Mouse (Mus musculus): ENCODE results near the gene Usp5. TPM values are rescaled to one million over a fixed set of nuclear protein-coding genes. Genes with fewer than 3 reads are reported as not detected.

Gene Usp5
- polyA plus RNA-seq, 1 experiment, result 159 TPM

- WGBS, result 2% methylated on average over 8 of the region's 8 CpGs
- TF ChIP-seq POLR2A (IDR thresholded peaks at IDR 0.05; ENCODE audit: borderline replicate concordance, insufficient read depth, low read length) (0 out of 2 replicates have a peak, but pooled peaks have one; percentile 27), CTCF (IDR thresholded peaks at IDR 0.05; ENCODE audit: borderline replicate concordance, insufficient read depth, low read depth, low read length) (no peak)
- Histone ChIP-seq H3K4me3 (replicated peaks; ENCODE audit: insufficient read depth, low read depth, low read length) (peak overlapping the region; percentile 100), H3K27ac (ENCODE audit: insufficient read depth, low read length) (peak overlapping the region; percentile 98), H3K27me3 (ENCODE audit: control insufficient read depth, insufficient read depth, low read length) (no peaks in the 10 kb centered on the region), H3K4me1 (ENCODE audit: control insufficient read depth, insufficient read depth, low read length) (peaks cover 26% of the 10 kb centered on the region)
- DNase-seq, result peak; percentile 35 to 43
Measured at GRCm38 (mm10) chr6:124862406-124863124, 33.3 kb upstream of the Usp5 start.

- WGBS, result 6% methylated on average over 3 of the region's 3 CpGs
- H3K4me3 ChIP-seq (replicated peaks; ENCODE audit: insufficient read depth, low read depth, low read length), result peak overlapping the region; percentile 100
- DNase-seq, result peak; percentile 39 to 54
- peak overlapping the region; percentile 98; the same call in 1 of the 2 replicates for H3K27ac ChIP-seq (ENCODE audit: insufficient read depth, low read length)
- H3K4me1 ChIP-seq (ENCODE audit: control insufficient read depth, insufficient read depth, low read length), result peaks cover 26% of the 10 kb centered on the region
- TF ChIP-seq POLR2A (IDR thresholded peaks at IDR 0.05; ENCODE audit: borderline replicate concordance, insufficient read depth, low read length), result 0 out of 2 replicates have a peak, but pooled peaks have one; percentile 6
- no peak for TF ChIP-seq CTCF (IDR thresholded peaks at IDR 0.05; ENCODE audit: borderline replicate concordance, insufficient read depth, low read depth, low read length)
- no peaks in the 10 kb centered on the region for H3K27me3 ChIP-seq (ENCODE audit: control insufficient read depth, insufficient read depth, low read length)
Measured at GRCm38 (mm10) chr6:124861802-124862201, 32.5 kb upstream of the Usp5 start.

- TF ChIP-seq POLR2A (IDR thresholded peaks at IDR 0.05; ENCODE audit: borderline replicate concordance, insufficient read depth, low read length) (no peak), CTCF (IDR thresholded peaks at IDR 0.05; ENCODE audit: borderline replicate concordance, insufficient read depth, low read depth, low read length) (no peak)
- peak; percentile 50 to 66 for DNase-seq
- H3K27me3 ChIP-seq (ENCODE audit: control insufficient read depth, insufficient read depth, low read length), result no peaks in the 10 kb centered on the region
- H3K4me3 ChIP-seq (replicated peaks; ENCODE audit: insufficient read depth, low read depth, low read length), result peak overlapping the region; percentile 23
- peak overlapping the region; percentile 24; the same call in 1 of the 2 replicates for H3K27ac ChIP-seq (ENCODE audit: insufficient read depth, low read length)
- peaks cover 26% of the 10 kb centered on the region for H3K4me1 ChIP-seq (ENCODE audit: control insufficient read depth, insufficient read depth, low read length)
- 13% methylated on average over 19 of the region's 19 CpGs for WGBS
Measured at GRCm38 (mm10) chr6:124861266-124861665, 32.0 kb upstream of the Usp5 start.

GRCm38 (mm10) chr6:124860511-124860910, 31.2 kb upstream of the Usp5 start:
- Histone ChIP-seq H3K27ac (ENCODE audit: insufficient read depth, low read length) (peak overlapping the region; percentile 94), H3K27me3 (ENCODE audit: control insufficient read depth, insufficient read depth, low read length) (no peaks in the 10 kb centered on the region), H3K4me3 (replicated peaks; ENCODE audit: insufficient read depth, low read depth, low read length) (no peak overlapping the region), H3K4me1 (ENCODE audit: control insufficient read depth, insufficient read depth, low read length) (peaks cover 28% of the 10 kb centered on the region)
- DNase-seq, result peak; percentile 33 to 51
- TF ChIP-seq POLR2A (IDR thresholded peaks at IDR 0.05; ENCODE audit: borderline replicate concordance, insufficient read depth, low read length), result no peak
- no peak for TF ChIP-seq CTCF (IDR thresholded peaks at IDR 0.05; ENCODE audit: borderline replicate concordance, insufficient read depth, low read depth, low read length)
- WGBS, result 55% methylated on average over 9 of the region's 9 CpGs

- TF ChIP-seq POLR2A (IDR thresholded peaks at IDR 0.05; ENCODE audit: borderline replicate concordance, insufficient read depth, low read length), result 0 out of 2 replicates have a peak, but pooled peaks have one; percentile 31
- TF ChIP-seq CTCF (IDR thresholded peaks at IDR 0.05; ENCODE audit: borderline replicate concordance, insufficient read depth, low read depth, low read length), result peak; percentile 89
- Histone ChIP-seq H3K27ac (ENCODE audit: insufficient read depth, low read length) (peak overlapping the region; percentile 94), H3K4me1 (ENCODE audit: control insufficient read depth, insufficient read depth, low read length) (peaks cover 24% of the 10 kb centered on the region), H3K27me3 (ENCODE audit: control insufficient read depth, insufficient read depth, low read length) (no peaks in the 10 kb centered on the region), H3K4me3 (replicated peaks; ENCODE audit: insufficient read depth, low read depth, low read length) (peak overlapping the region; percentile 54)
- 3% methylated on average over 12 of the region's 12 CpGs for WGBS
- DNase-seq, result peak; percentile 90 to 94
Measured at GRCm38 (mm10) chr6:124859725-124860124, 30.4 kb upstream of the Usp5 start.

GRCm38 (mm10) chr6:124858561-124859318, 29.5 kb upstream of the Usp5 start:
- DNase-seq, result peak; percentile 33 to 44
- Histone ChIP-seq H3K27me3 (ENCODE audit: control insufficient read depth, insufficient read depth, low read length) (no peaks in the 10 kb centered on the region), H3K4me3 (replicated peaks; ENCODE audit: insufficient read depth, low read depth, low read length) (no peak overlapping the region), H3K27ac (ENCODE audit: insufficient read depth, low read length) (no peak overlapping the region), H3K4me1 (ENCODE audit: control insufficient read depth, insufficient read depth, low read length) (peaks cover 24% of the 10 kb centered on the region)
- TF ChIP-seq POLR2A (IDR thresholded peaks at IDR 0.05; ENCODE audit: borderline replicate concordance, insufficient read depth, low read length) (no peak), CTCF (IDR thresholded peaks at IDR 0.05; ENCODE audit: borderline replicate concordance, insufficient read depth, low read depth, low read length) (no peak)
- 74% methylated on average over 28 of the region's 28 CpGs for WGBS

- no peak for DNase-seq
- peaks cover 24% of the 10 kb centered on the region for H3K4me1 ChIP-seq (ENCODE audit: control insufficient read depth, insufficient read depth, low read length)
- H3K4me3 ChIP-seq (replicated peaks; ENCODE audit: insufficient read depth, low read depth, low read length), result peak overlapping the region; percentile 88
- H3K27me3 ChIP-seq (ENCODE audit: control insufficient read depth, insufficient read depth, low read length), result no peaks in the 10 kb centered on the region
- no peak; the same call in 1 of the 2 replicates for TF ChIP-seq CTCF (IDR thresholded peaks at IDR 0.05; ENCODE audit: borderline replicate concordance, insufficient read depth, low read depth, low read length)
- peak; percentile 14; the same call in 1 of the 2 replicates for TF ChIP-seq POLR2A (IDR thresholded peaks at IDR 0.05; ENCODE audit: borderline replicate concordance, insufficient read depth, low read length)
- H3K27ac ChIP-seq (ENCODE audit: insufficient read depth, low read length), result peak overlapping the region; percentile 53; the same call in 1 of the 2 replicates
- WGBS, result 19% methylated on average over 26 of the region's 26 CpGs
Measured at GRCm38 (mm10) chr6:124857840-124858530, 28.7 kb upstream of the Usp5 start.

All from cerebellum, adult 2 months (tissue).